Mouse (Mus musculus): ENCODE measurements around the gene Cenpa. TPM values are rescaled to one million over a fixed set of nuclear protein-coding genes. Genes with fewer than 3 reads are reported as not detected.
"Not testable (repeated sequence)": the region's sequence is repeated elsewhere in the genome, so short reads cannot be mapped to it uniquely, and the experiment has no call there.

Gene Cenpa
- polyA plus RNA-seq, 1 experiment, result 2.3 TPM

DNA sequence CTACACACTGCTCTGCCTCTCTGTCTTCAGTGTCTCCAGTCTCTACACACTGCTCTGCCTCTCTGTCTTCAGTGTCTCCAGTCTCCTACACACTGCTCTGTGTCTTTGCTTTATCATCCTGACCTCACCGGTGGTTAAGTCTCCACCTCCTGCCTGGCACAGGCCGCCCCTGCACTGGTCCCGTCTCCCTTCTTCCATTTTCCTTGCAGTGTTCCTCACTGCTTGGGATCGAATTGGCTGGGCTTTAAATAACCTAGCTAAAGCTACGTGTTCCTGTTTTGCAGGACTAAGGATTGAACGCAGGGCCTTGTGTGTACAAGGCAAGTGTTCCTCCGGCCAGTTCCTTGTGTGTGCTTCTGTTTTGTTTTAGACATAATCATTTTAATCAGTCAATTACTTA is 3.5 kb downstream of the Cenpa start:
- no peak for DNase-seq
- TF ChIP-seq POLR2A (IDR thresholded peaks at IDR 0.05; ENCODE audit: borderline replicate concordance, insufficient read depth, low read length) (no peak), CTCF (IDR thresholded peaks at IDR 0.05; ENCODE audit: borderline replicate concordance, insufficient read depth, low read depth, low read length) (no peak)
- H3K27me3 ChIP-seq (ENCODE audit: control insufficient read depth, insufficient read depth, low read length), result no peaks in the 10 kb centered on the region
- H3K4me1 ChIP-seq (ENCODE audit: control insufficient read depth, insufficient read depth, low read length), result no peaks in the 10 kb centered on the region
- no peak overlapping the region for H3K27ac ChIP-seq (ENCODE audit: insufficient read depth, low read length)
- H3K4me3 ChIP-seq (replicated peaks; ENCODE audit: insufficient read depth, low read depth, low read length), result no peak overlapping the region
- 85% methylated on average over 7 of the region's 7 CpGs for WGBS

DNA sequence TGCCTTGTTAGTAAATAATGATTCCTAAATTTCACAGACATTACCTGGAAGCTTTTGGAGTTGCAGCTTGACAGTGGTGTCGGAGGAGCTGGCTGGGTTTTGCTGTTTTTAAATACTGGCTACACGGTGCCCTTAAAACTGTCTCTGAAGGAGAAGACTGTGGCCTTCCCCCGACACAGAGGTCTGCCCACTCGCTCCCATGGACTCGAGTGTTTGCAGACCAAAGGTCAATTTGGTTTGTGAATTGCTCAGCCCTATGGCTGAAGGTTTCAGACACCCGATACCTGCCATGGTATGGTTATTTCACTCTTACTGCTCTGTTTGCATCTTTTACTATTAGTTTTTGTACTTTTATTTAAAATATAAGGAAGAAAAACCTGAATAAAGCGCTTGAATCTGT is 7.4 kb downstream of the Cenpa start:
- 87% methylated on average over 7 of the region's 7 CpGs for WGBS
- H3K4me3 ChIP-seq (replicated peaks; ENCODE audit: insufficient read depth, low read depth, low read length), result no peak overlapping the region
- no peak overlapping the region for H3K27ac ChIP-seq (ENCODE audit: insufficient read depth, low read length)
- H3K4me1 ChIP-seq (ENCODE audit: control insufficient read depth, insufficient read depth, low read length), result no peaks in the 10 kb centered on the region
- no peaks in the 10 kb centered on the region for H3K27me3 ChIP-seq (ENCODE audit: control insufficient read depth, insufficient read depth, low read length)
- DNase-seq, result no peak
- TF ChIP-seq POLR2A (IDR thresholded peaks at IDR 0.05; ENCODE audit: borderline replicate concordance, insufficient read depth, low read length) (no peak), CTCF (IDR thresholded peaks at IDR 0.05; ENCODE audit: borderline replicate concordance, insufficient read depth, low read depth, low read length) (no peak)

- TF ChIP-seq CTCF (IDR thresholded peaks at IDR 0.05; ENCODE audit: borderline replicate concordance, insufficient read depth, low read depth, low read length) (no peak), POLR2A (IDR thresholded peaks at IDR 0.05; ENCODE audit: borderline replicate concordance, insufficient read depth, low read length) (no peak)
- Histone ChIP-seq H3K27ac (ENCODE audit: insufficient read depth, low read length) (no peak overlapping the region), H3K27me3 (ENCODE audit: control insufficient read depth, insufficient read depth, low read length) (no peaks in the 10 kb centered on the region), H3K4me3 (replicated peaks; ENCODE audit: insufficient read depth, low read depth, low read length) (no peak overlapping the region), H3K4me1 (ENCODE audit: control insufficient read depth, insufficient read depth, low read length) (no peaks in the 10 kb centered on the region)
- DNase-seq, result no peak
- 87% methylated on average over 7 of the region's 7 CpGs for WGBS
These were observed 10.2 kb downstream of the Cenpa start for GRCm38 (mm10) chr5:30676800-30677199.

- H3K27me3 ChIP-seq (ENCODE audit: control insufficient read depth, insufficient read depth, low read length); DNase-seq; H3K27ac ChIP-seq (ENCODE audit: insufficient read depth, low read length); H3K4me1 ChIP-seq (ENCODE audit: control insufficient read depth, insufficient read depth, low read length); H3K4me3 ChIP-seq (replicated peaks; ENCODE audit: insufficient read depth, low read depth, low read length): not testable (repeated sequence)
- 98% methylated on average over 3 of the region's 3 CpGs for WGBS
These were observed 11.5 kb downstream of the Cenpa start for GRCm38 (mm10) chr5:30678069-30678468.

- no peak for TF ChIP-seq POLR2A (IDR thresholded peaks at IDR 0.05; ENCODE audit: borderline replicate concordance, insufficient read depth, low read length)
- no peak for TF ChIP-seq CTCF (IDR thresholded peaks at IDR 0.05; ENCODE audit: borderline replicate concordance, insufficient read depth, low read depth, low read length)
- H3K27me3 ChIP-seq (ENCODE audit: control insufficient read depth, insufficient read depth, low read length), result no peaks in the 10 kb centered on the region
- no peak for DNase-seq
- no peak overlapping the region for H3K27ac ChIP-seq (ENCODE audit: insufficient read depth, low read length)
- H3K4me3 ChIP-seq (replicated peaks; ENCODE audit: insufficient read depth, low read depth, low read length), result no peak overlapping the region
- no peaks in the 10 kb centered on the region for H3K4me1 ChIP-seq (ENCODE audit: control insufficient read depth, insufficient read depth, low read length)
- WGBS, result 97% methylated on average over 4 of the region's 4 CpGs
These were observed 12.2 kb downstream of the Cenpa start for GRCm38 (mm10) chr5:30678722-30679296.

DNA sequence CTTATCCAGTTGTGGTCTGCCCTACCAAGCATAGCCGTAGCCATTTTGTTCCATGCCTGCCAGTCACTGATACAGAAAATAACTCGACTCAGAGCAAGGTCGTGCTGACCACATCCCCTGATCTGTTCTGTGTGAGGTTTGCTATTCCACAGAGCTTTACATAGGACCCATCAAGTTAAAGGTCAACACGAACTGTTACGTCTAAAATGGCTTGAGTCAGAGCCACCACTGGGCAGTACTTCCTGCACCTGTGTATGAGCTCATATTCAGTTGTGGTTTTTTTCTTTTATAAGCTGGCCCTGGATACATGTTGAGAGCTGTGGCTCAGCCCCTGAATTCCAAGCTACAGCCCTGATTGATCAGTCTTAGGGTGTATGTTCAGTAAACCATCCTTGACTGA is 13.0 kb downstream of the Cenpa start:
- Histone ChIP-seq H3K4me1 (ENCODE audit: control insufficient read depth, insufficient read depth, low read length) (no peaks in the 10 kb centered on the region), H3K27ac (ENCODE audit: insufficient read depth, low read length) (no peak overlapping the region), H3K4me3 (replicated peaks; ENCODE audit: insufficient read depth, low read depth, low read length) (no peak overlapping the region), H3K27me3 (ENCODE audit: control insufficient read depth, insufficient read depth, low read length) (no peaks in the 10 kb centered on the region)
- DNase-seq, result no peak
- 86% methylated on average over 5 of the region's 5 CpGs for WGBS
- TF ChIP-seq CTCF (IDR thresholded peaks at IDR 0.05; ENCODE audit: borderline replicate concordance, insufficient read depth, low read depth, low read length) (no peak), POLR2A (IDR thresholded peaks at IDR 0.05; ENCODE audit: borderline replicate concordance, insufficient read depth, low read length) (no peak)

GRCm38 (mm10) chr5:30681970-30682369 is 15.4 kb downstream of the Cenpa start:
- Histone ChIP-seq H3K4me3 (replicated peaks; ENCODE audit: insufficient read depth, low read depth, low read length) (no peak overlapping the region), H3K27me3 (ENCODE audit: control insufficient read depth, insufficient read depth, low read length) (no peaks in the 10 kb centered on the region), H3K27ac (ENCODE audit: insufficient read depth, low read length) (no peak overlapping the region), H3K4me1 (ENCODE audit: control insufficient read depth, insufficient read depth, low read length) (no peaks in the 10 kb centered on the region)
- WGBS, result 85% methylated on average over 5 of the region's 5 CpGs
- TF ChIP-seq POLR2A (IDR thresholded peaks at IDR 0.05; ENCODE audit: borderline replicate concordance, insufficient read depth, low read length), result no peak
- TF ChIP-seq CTCF (IDR thresholded peaks at IDR 0.05; ENCODE audit: borderline replicate concordance, insufficient read depth, low read depth, low read length), result no peak
- DNase-seq, result no peak

DNA sequence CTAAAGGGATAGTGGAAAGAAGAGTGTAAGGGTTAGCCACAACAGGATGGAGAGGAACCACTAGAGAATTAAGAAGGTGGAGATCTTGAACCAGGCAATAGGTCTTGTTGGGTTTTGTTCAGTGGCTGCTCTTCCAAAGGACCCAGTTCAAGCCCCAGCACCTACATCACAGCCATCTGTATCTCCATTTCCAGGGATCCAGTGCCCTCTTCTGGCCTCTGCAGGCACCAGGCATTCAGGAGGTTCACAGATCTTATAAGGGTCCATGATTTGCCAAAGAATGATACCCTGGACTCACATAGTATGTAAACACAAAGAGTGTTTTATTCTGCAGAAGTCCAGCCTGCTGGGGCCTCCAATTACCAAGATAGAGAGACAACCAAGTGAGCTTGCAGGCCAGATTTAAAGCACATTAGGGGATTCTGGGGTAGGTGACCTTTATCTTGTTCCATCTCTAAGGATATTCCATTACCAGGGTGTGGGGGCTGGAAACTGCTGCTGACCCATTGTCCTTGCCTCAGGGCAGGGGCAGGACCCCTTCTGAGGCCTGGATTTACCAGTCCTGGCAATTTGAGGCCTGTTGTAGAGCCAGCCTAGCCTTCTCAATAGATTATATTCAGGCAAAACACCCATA is 16.5 kb downstream of the Cenpa start:
- Histone ChIP-seq H3K27me3 (ENCODE audit: control insufficient read depth, insufficient read depth, low read length) (no peaks in the 10 kb centered on the region), H3K27ac (ENCODE audit: insufficient read depth, low read length) (no peak overlapping the region), H3K4me1 (ENCODE audit: control insufficient read depth, insufficient read depth, low read length) (no peaks in the 10 kb centered on the region), H3K4me3 (replicated peaks; ENCODE audit: insufficient read depth, low read depth, low read length) (no peak overlapping the region)
- DNase-seq, result no peak
- TF ChIP-seq POLR2A (IDR thresholded peaks at IDR 0.05; ENCODE audit: borderline replicate concordance, insufficient read depth, low read length) (no peak), CTCF (IDR thresholded peaks at IDR 0.05; ENCODE audit: borderline replicate concordance, insufficient read depth, low read depth, low read length) (peak; percentile 16; the same call in 1 of the 2 replicates)
